Mouse (Mus musculus): ENCODE measurements around the gene Lyrm7.

DNA sequence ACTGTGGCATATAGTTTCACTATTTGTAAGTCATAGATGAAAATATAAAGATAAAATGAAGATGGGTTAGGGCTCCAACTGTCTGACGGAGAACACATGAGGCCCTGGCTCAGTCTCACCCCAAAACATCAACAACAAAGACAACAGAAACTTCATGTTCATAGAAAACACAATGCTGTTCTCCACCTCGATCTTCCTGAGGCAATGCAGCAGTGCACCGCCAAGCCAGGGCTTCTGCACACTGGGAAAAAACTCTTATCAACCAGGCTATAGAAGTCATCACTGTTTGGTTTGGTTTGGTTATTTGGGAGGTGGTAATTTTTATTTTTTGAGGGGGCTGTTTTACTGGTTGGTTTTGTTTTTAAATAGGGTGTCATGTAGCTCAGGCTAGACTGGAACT, 76.3 kb downstream of the Lyrm7 start:
- TF ChIP-seq CTCF (IDR thresholded peaks at IDR 0.05; ENCODE audit: control insufficient read depth, insufficient read depth, low read length): no peak
- TF ChIP-seq POLR2A (IDR thresholded peaks at IDR 0.05; ENCODE audit: borderline replicate concordance, control insufficient read depth, low read depth, low read length): no peak

Measured in bone marrow, adult 2 months (tissue).